Mouse (Mus musculus): ENCODE results near the gene Lrrc8d.

DNA sequence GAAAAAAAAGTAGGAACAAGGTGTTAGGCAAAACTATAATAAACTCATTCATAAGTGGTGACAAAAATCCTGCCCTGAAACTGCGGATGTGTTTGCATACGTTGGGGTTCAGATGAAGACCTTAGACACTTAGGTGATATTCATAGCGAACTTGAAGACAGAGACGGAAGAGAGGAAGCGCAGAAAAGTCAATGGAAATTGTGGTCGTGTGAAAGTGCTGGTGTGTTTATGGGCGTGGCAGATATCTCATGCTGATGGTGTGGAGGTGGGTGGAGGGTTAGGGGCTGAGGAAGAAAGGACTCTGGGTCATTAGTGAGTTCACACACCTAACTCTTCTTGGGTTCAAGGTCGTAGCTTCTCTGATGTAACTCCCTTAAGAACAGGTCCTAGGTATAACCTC is 172.4 kb downstream of the Lrrc8d start:
- TF ChIP-seq CTCF (IDR thresholded peaks at IDR 0.05; ENCODE audit: borderline replicate concordance, insufficient read depth, low read length) (no peak), POLR2A (IDR thresholded peaks at IDR 0.05; ENCODE audit: low read depth, low read length) (no peak)

All from embryonic fibroblast, embryonic 13.5 days (primary cell).